Mouse (Mus musculus): ENCODE measurements at regions not wholly inside any gene's neighbourhood (a gene's known extent, or its start where the extent isn't known, plus 50 kb on each side); places are given as distances from the start of the nearest gene placed in this dataset.

DNA sequence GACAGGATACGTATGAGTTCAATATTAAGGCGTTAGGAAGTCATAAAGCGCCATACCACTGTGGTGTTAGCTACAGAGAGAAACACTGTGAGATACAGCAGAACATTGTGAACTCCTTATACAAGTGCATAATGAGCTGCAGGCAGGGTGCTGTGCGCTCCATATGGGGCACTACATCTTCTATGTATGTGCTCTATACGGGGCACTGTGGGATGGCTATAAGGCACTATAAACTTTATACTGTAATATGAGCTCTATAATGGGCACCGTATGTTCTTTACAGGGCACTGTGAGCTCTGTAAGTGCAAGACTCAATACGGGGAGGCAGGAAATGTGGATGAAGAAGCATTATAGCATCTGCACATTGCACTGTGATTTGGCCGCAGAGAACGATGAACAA, 183.2 kb upstream of the Krr1 start:
- TF ChIP-seq CTCF (IDR thresholded peaks at IDR 0.05; ENCODE audit: low read depth), result no peak
- TF ChIP-seq EP300 (IDR thresholded peaks at IDR 0.05; ENCODE audit: low read depth), result no peak

All from heart, postnatal 0 days (tissue).